Mouse (Mus musculus) CH12.LX (cell line): Measurements from ENCODE around the gene A230050P20Rik. TPM values are rescaled to one million over a fixed set of nuclear protein-coding genes. Genes with fewer than 3 reads are reported as not detected.

Experiments
- DNase-seq: peaks from one replicate; pipeline ENCODE4 v3.0.0-alpha.2; 2013; ENCODE audit errors: extremely low read depth
- H3K27ac ChIP-seq: 2 replicates; pipeline ENCODE4 v1.5.1; 2012; ENCODE audit warnings: low read depth, mild to moderate bottlenecking, control low read depth, moderate library complexity; ENCODE audit not compliant: insufficient read depth
- H3K27me3 ChIP-seq: replicated peaks from 2 replicates; pipeline ENCODE3; 2012; ENCODE audit warnings: inconsistent platforms
- H3K36me3 ChIP-seq, 2 experiments: replicated peaks in 1 of 2; 2 replicates each; pipeline versions ENCODE3 to v1.6.1; 2012; ENCODE audit warnings: inconsistent platforms in 1 of 2, low read length in 1 of 2, mild to moderate bottlenecking in 1 of 2, mixed read lengths in 1 of 2, moderate library complexity in 1 of 2; ENCODE audit not compliant: control insufficient read depth in 1 of 2, insufficient read depth in 1 of 2
- H3K4me1 ChIP-seq, 2 experiments: 2 replicates each; pipeline ENCODE4 v1.6.1; 2012; ENCODE audit warnings: inconsistent platforms in 1 of 2, moderate library complexity in 1 of 2; ENCODE audit not compliant: insufficient read depth in 2 of 2, control insufficient read depth in 1 of 2
- H3K4me2 ChIP-seq: 2 replicates; pipeline ENCODE4 v1.6.1; 2012; ENCODE audit warnings: low read depth, mild to moderate bottlenecking, control low read depth; ENCODE audit not compliant: poor library complexity, insufficient read depth, severe bottlenecking
- H3K4me3 ChIP-seq, 3 experiments: fragments of 150-350 bp in 1 of 3; sonication (generic) in 1 of 3; replicated peaks in 1 of 3; 2 replicates each; pipeline versions ENCODE3 to v1.5.1; 2011 to 2012; ENCODE audit warnings: low read depth in 2 of 3, low read length in 2 of 3, mild to moderate bottlenecking in 2 of 3, moderate library complexity in 2 of 3, control low read depth in 1 of 3, improper control_type of control experiment in 1 of 3, inconsistent platforms in 1 of 3, mixed read lengths in 1 of 3; ENCODE audit not compliant: poor library complexity in 1 of 3
- H3K79me2 ChIP-seq: replicated peaks from 2 replicates; pipeline ENCODE4 v1.6.1; 2012; ENCODE audit warnings: mild to moderate bottlenecking, moderate library complexity; ENCODE audit not compliant: control insufficient read depth, poor library complexity, insufficient read depth, severe bottlenecking; ENCODE audit errors: extremely low read depth
- H3K9ac ChIP-seq: 2 replicates; pipeline ENCODE4 v1.6.1; 2012; ENCODE audit warnings: low read depth, mild to moderate bottlenecking, control low read depth, moderate library complexity; ENCODE audit not compliant: insufficient read depth
- H3K9me3 ChIP-seq: replicated peaks from 2 replicates; pipeline ENCODE3; 2012; ENCODE audit warnings: low read length, inconsistent platforms, mixed read lengths
- BHLHE40 ChIP-seq: IDR thresholded peaks from 2 replicates; pipeline ENCODE4 v1.6.1; 2011; ENCODE audit warnings: mild to moderate bottlenecking, low read depth, low read length, improper control_type of control experiment
- CHD1 ChIP-seq: IDR thresholded peaks from 2 replicates; pipeline ENCODE4 v1.6.1; 2012; ENCODE audit warnings: low read depth, low read length, improper control_type of control experiment, inconsistent platforms
- GABPA ChIP-seq: IDR thresholded peaks from 2 replicates; pipeline ENCODE4 v1.6.1; 2012; ENCODE audit warnings: low read depth, low read length, improper control_type of control experiment, inconsistent platforms; ENCODE audit not compliant: insufficient replicate concordance
- IRF4 ChIP-seq: IDR thresholded peaks from 2 replicates; pipeline ENCODE4 v1.6.1; 2014; ENCODE audit warnings: low read depth, mild to moderate bottlenecking, inconsistent platforms, low read length, improper control_type of control experiment
- JUN ChIP-seq: IDR thresholded peaks from 2 replicates; pipeline ENCODE4 v1.6.1; 2011; ENCODE audit warnings: low read depth, mild to moderate bottlenecking, low read length, improper control_type of control experiment, moderate library complexity; ENCODE audit not compliant: insufficient read depth
- JUND ChIP-seq: conservative IDR thresholded peaks from 2 replicates; pipeline ENCODE4 v1.6.1; 2011; ENCODE audit warnings: low read depth, low read length, improper control_type of control experiment
- KAT2A ChIP-seq: IDR thresholded peaks from 2 replicates; pipeline ENCODE4 v1.6.1; 2012; ENCODE audit warnings: low read length, improper control_type of control experiment, inconsistent platforms; ENCODE audit not compliant: insufficient replicate concordance
- MEF2A ChIP-seq: IDR thresholded peaks from 2 replicates; pipeline ENCODE4 v1.6.1; 2014; ENCODE audit warnings: low read depth, mild to moderate bottlenecking, inconsistent platforms, low read length, improper control_type of control experiment, borderline replicate concordance
- MXI1 ChIP-seq: IDR thresholded peaks from 2 replicates; pipeline ENCODE4 v1.6.1; 2011; ENCODE audit warnings: mild to moderate bottlenecking, low read depth, low read length, improper control_type of control experiment
- MYC ChIP-seq: IDR thresholded peaks from 2 replicates; pipeline ENCODE4 v1.6.1; 2011; ENCODE audit warnings: low read depth, mild to moderate bottlenecking, improper control_type of control experiment, low read length
- POLR2A ChIP-seq: IDR thresholded peaks from 2 replicates; pipeline ENCODE4 v1.6.1; 2011; ENCODE audit warnings: low read depth, mild to moderate bottlenecking, improper control_type of control experiment, low read length
- POLR2AphosphoS2 ChIP-seq: IDR thresholded peaks from 2 replicates; pipeline ENCODE4 v1.6.1; 2011; ENCODE audit warnings: low read depth, low read length, improper control_type of control experiment
- SIN3A ChIP-seq: IDR thresholded peaks from 2 replicates; pipeline ENCODE4 v1.6.1; 2012; ENCODE audit warnings: low read length, improper control_type of control experiment, inconsistent platforms
- SMC3 ChIP-seq: IDR thresholded peaks from 2 replicates; pipeline ENCODE4 v1.6.1; 2011; ENCODE audit warnings: low read depth, low read length, improper control_type of control experiment
- TBP ChIP-seq: conservative IDR thresholded peaks from 2 replicates; pipeline ENCODE4 v1.6.1; 2011; ENCODE audit warnings: low read depth, low read length, improper control_type of control experiment
- TCF12 ChIP-seq: IDR thresholded peaks from 2 replicates; pipeline ENCODE4 v1.6.1; 2014; ENCODE audit warnings: low read depth, mild to moderate bottlenecking, inconsistent platforms, low read length, improper control_type of control experiment
- UBTF ChIP-seq: IDR thresholded peaks from 2 replicates; pipeline ENCODE4 v1.6.1; 2012; ENCODE audit warnings: low read depth, mild to moderate bottlenecking, inconsistent platforms, low read length, improper control_type of control experiment, moderate library complexity
- USF2 ChIP-seq: conservative IDR thresholded peaks from 2 replicates; pipeline ENCODE4 v1.6.1; 2011; ENCODE audit warnings: low read depth, low read length, improper control_type of control experiment
- ZNF384 ChIP-seq: IDR thresholded peaks from 2 replicates; pipeline ENCODE4 v1.6.1; 2012; ENCODE audit warnings: low read depth, low read length, improper control_type of control experiment, inconsistent platforms
- dilution Hi-C: fragments of 300-500 bp; cut with MboI; formaldehyde crosslinking; loops from 2 replicates; pipeline ENCODE4 v1.14.3; 2020; ENCODE audit warnings: low sequenced_read_pairs; ENCODE audit not compliant: extremely low pct_unique_long_range_greater_than_20kb, extremely low pct_ligation_motif_present
- in situ Hi-C: fragments of 300-500 bp; cut with MboI; formaldehyde crosslinking; loops from 3 replicates; pipeline ENCODE4 v1.14.3; 2019; ENCODE audit warnings: low sequenced_read_pairs, low pct_ligation_motif_present, low pct_unique_long_range_greater_than_20kb, mixed read lengths
- polyA plus RNA-seq: library from polyadenylated mRNA; unstranded; fragments of >175 nt; gene quantifications from 2 replicates; pipeline ENCODE4 v1.2.1, GENCODE M21; 2012; ENCODE audit warnings: low read depth; ENCODE audit not compliant: insufficient read length
- total RNA-seq, 2 experiments: library from RNA; depleted of rRNA; stranded (reverse); fragments of 300-350 nt in 1 of 2; fragments of >200 nt in 1 of 2; gene quantifications; 2 replicates each; pipeline ENCODE4 v1.2.3; 2012 to 2014

The A230050P20Rik gene
- total and polyA plus RNA-seq, 3 experiments: 3.3 to 25.2 (median 11.0) TPM

DNA sequence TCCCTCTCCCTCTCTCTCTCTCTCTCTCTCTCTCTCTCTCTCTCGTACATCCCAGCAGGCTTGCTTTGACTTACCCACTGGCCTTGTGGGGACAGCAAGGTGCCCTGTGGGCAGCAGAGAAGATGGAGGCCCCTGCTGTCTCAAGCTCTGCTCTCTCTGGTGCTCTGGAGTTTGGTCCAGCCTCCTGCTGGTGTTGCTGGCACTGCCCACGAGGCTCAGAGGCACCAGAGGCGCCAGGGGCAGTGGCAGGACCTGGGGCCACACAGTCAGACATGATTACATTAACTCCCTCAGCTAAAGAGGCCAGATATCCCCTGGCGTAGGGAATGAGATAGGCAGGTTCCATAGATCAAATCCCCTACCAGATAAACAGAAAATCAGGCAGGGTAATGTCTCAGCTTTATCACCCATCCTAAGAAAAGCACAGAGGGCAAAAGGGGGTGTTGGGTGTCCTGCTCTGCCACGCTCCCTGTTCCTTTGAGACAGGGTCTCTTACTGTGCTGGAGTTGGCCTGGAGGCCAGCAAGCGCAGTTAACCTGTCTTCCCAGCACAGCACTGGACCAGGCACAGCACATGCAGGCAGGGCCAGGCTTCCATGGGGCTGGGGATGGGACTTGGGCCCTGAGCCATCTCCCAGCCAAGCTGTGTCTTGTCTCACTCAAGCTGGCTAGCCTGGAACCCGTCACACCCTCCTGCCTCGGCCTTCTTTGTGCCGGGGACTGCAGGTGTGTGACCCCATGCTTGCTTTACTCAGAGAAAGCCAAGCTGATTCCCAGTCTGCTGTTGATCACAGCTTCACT is 8.1 kb downstream of the A230050P20Rik start:
- Histone ChIP-seq H3K4me3 (peak overlapping the region in 2 of 3 experiments; percentile 40 to 57), H3K9ac (peak overlapping the region; percentile 83), H3K27ac (peak overlapping the region; percentile 97), H3K79me2 (no peaks in the 10 kb centered on the region), H3K9me3 (no peaks in the 10 kb centered on the region), H3K4me2 (peak overlapping the region; percentile 4), H3K4me1 (peaks cover 22 to 23% of the 10 kb centered on the region in 2 experiments), H3K27me3 (peaks cover 18% of the 10 kb centered on the region), H3K36me3 (peaks cover 32 to 33% of the 10 kb centered on the region in 2 experiments)
- no peak for DNase-seq
- dilution Hi-C loops (no loop called here), in situ Hi-C loops (no loop called here)
- TF ChIP-seq JUN (no peak), SIN3A (no peak), POLR2A (no peak), TCF12 (no peak), ZNF384 (no peak), TBP (no peak), GABPA (no peak), USF2 (no peak), SMC3 (no peak), CHD1 (no peak), UBTF (no peak), MYC (no peak), BHLHE40 (no peak), MXI1 (no peak), MEF2A (no peak), IRF4 (no peak), JUND (no peak), POLR2AphosphoS2 (no peak), KAT2A (no peak)
